Mouse (Mus musculus) small intestine, adult 2 months (tissue): Measurements from ENCODE around the gene Best2.

Experiments
- CTCF ChIP-seq: fragments of 200-500 bp; IDR thresholded peaks from 2 replicates; pipeline ENCODE4 v1.5.1; 2012; ENCODE audit warnings: low read depth, mild to moderate bottlenecking, control low read depth, inconsistent platforms, low read length, moderate library complexity, mixed read lengths; ENCODE audit not compliant: insufficient replicate concordance, insufficient read length; ENCODE audit errors: extremely low read depth
- POLR2A ChIP-seq: fragments of 200-500 bp; IDR thresholded peaks from 2 replicates; pipeline ENCODE4 v1.6.1; 2012; ENCODE audit warnings: low read depth, mild to moderate bottlenecking, control low read depth, inconsistent platforms, low read length, moderate library complexity

GRCm38 (mm10) chr8:85043619-85044018 is 29.3 kb upstream of the Best2 start:
- no peak for TF ChIP-seq CTCF
- TF ChIP-seq POLR2A = no peak
